Mouse (Mus musculus) olfactory bulb, adult 2 months (tissue): ENCODE results near the gene Adora1. TPM values are rescaled to one million over a fixed set of nuclear protein-coding genes. Genes with fewer than 3 reads are reported as not detected.

ENCODE experiments used
- H3K27ac ChIP-seq: fragments of 200-500 bp; 2 replicates; pipeline ENCODE4 v1.5.1; 2012; ENCODE audit warnings: low read depth, low read length; ENCODE audit not compliant: insufficient read depth
- H3K4me1 ChIP-seq: fragments of 200-500 bp; 2 replicates; pipeline ENCODE4 v1.6.1; 2012; ENCODE audit warnings: low read length; ENCODE audit not compliant: control insufficient read depth, insufficient read depth
- H3K4me3 ChIP-seq: fragments of 200-500 bp; 2 replicates; pipeline ENCODE4 v1.5.1; 2012; ENCODE audit warnings: mild to moderate bottlenecking, low read depth, low read length, moderate library complexity; ENCODE audit not compliant: insufficient read depth
- CTCF ChIP-seq: fragments of 200-500 bp; IDR thresholded peaks from 2 replicates; pipeline ENCODE4 v1.5.1; 2012; ENCODE audit warnings: low read depth, mild to moderate bottlenecking, low read length, moderate library complexity; ENCODE audit not compliant: insufficient read depth
- POLR2A ChIP-seq: fragments of 200-500 bp; IDR thresholded peaks from 2 replicates; pipeline ENCODE4 v1.6.1; 2012; ENCODE audit warnings: mild to moderate bottlenecking, low read depth, low read length, moderate library complexity; ENCODE audit not compliant: insufficient read depth
- WGBS: fragments of 180-500 bp; shearing (Covaris S2); methylation state at CpG from one replicate; pipeline ENCODE4 v1.1.7; 2018; 5-methylcytosine and 5-hydroxymethylcytosine counted together
- polyA plus RNA-seq: library from polyadenylated mRNA; stranded (reverse); fragments of >200 nt; gene quantifications from 2 replicates; pipeline ENCODE4 v1.2.4, GENCODE M21; 2012; ENCODE audit warnings: low replicate concordance; ENCODE audit not compliant: missing spikeins, insufficient read depth, insufficient read length

Gene Adora1
- polyA plus RNA-seq, 1 experiment, result not detected

- WGBS, result 90% methylated on average over 3 of the region's 3 CpGs
- H3K4me3 ChIP-seq, result no peak overlapping the region
- TF ChIP-seq POLR2A, result no peak
- TF ChIP-seq CTCF, result no peak
- peaks cover 39% of the 10 kb centered on the region for H3K4me1 ChIP-seq
- no peak overlapping the region for H3K27ac ChIP-seq
Measured at GRCm38 (mm10) chr1:134231681-134232080, 3.5 kb downstream of the Adora1 start.

- H3K4me1 ChIP-seq, result peaks cover 39% of the 10 kb centered on the region
- WGBS, result 79% methylated on average over 3 of the region's 3 CpGs
- H3K27ac ChIP-seq, result no peak overlapping the region
- TF ChIP-seq CTCF (no peak), POLR2A (no peak)
- H3K4me3 ChIP-seq, result no peak overlapping the region
Measured at GRCm38 (mm10) chr1:134231270-134231669, 4.0 kb downstream of the Adora1 start.

GRCm38 (mm10) chr1:134230638-134231228 lies 4.5 kb downstream of the Adora1 start:
- H3K27ac ChIP-seq, result no peak overlapping the region
- TF ChIP-seq CTCF (no peak), POLR2A (no peak)
- no peak overlapping the region for H3K4me3 ChIP-seq
- H3K4me1 ChIP-seq, result peaks cover 35% of the 10 kb centered on the region
- WGBS, result 88% methylated on average over 10 of the region's 10 CpGs

- no peak for TF ChIP-seq POLR2A
- no peak for TF ChIP-seq CTCF
- Histone ChIP-seq H3K27ac (no peak overlapping the region), H3K4me1 (peaks cover 29% of the 10 kb centered on the region), H3K4me3 (no peak overlapping the region)
- WGBS, result 62% methylated on average over 5 of the region's 5 CpGs
Measured at GRCm38 (mm10) chr1:134229806-134230575, 5.2 kb downstream of the Adora1 start.

- peaks cover 13% of the 10 kb centered on the region for H3K4me1 ChIP-seq
- no peak overlapping the region for H3K27ac ChIP-seq
- 93% methylated on average over 8 of the region's 8 CpGs for WGBS
- TF ChIP-seq CTCF, result no peak
- TF ChIP-seq POLR2A, result no peak
- H3K4me3 ChIP-seq, result no peak overlapping the region
Measured at GRCm38 (mm10) chr1:134226739-134227138, 8.5 kb downstream of the Adora1 start.

GRCm38 (mm10) chr1:134225375-134225774 lies 9.9 kb downstream of the Adora1 start:
- Histone ChIP-seq H3K4me1 (peaks cover 12% of the 10 kb centered on the region), H3K4me3 (no peak overlapping the region), H3K27ac (no peak overlapping the region)
- TF ChIP-seq CTCF, result no peak
- no peak for TF ChIP-seq POLR2A
- WGBS, result 96% methylated on average over 5 of the region's 5 CpGs

GRCm38 (mm10) chr1:134224649-134225227 lies 10.5 kb downstream of the Adora1 start:
- Histone ChIP-seq H3K4me1 (peaks cover 10% of the 10 kb centered on the region), H3K4me3 (no peak overlapping the region), H3K27ac (no peak overlapping the region)
- TF ChIP-seq POLR2A (no peak), CTCF (no peak)
- WGBS, result 94% methylated on average over 12 of the region's 12 CpGs

GRCm38 (mm10) chr1:134222122-134223055 lies 12.8 kb downstream of the Adora1 start:
- Histone ChIP-seq H3K4me1 (peaks cover 19% of the 10 kb centered on the region), H3K4me3 (no peak overlapping the region), H3K27ac (no peak overlapping the region)
- TF ChIP-seq POLR2A (no peak), CTCF (no peak)
- WGBS, result 78% methylated on average over 8 of the region's 8 CpGs
